Mouse (Mus musculus): ENCODE results near the gene Mfap2. TPM values are rescaled to one million over a fixed set of nuclear protein-coding genes. Genes with fewer than 3 reads are reported as not detected.

The Mfap2 gene
- polyA plus RNA-seq, 1 experiment from 2014 or later = 263 TPM

DNA sequence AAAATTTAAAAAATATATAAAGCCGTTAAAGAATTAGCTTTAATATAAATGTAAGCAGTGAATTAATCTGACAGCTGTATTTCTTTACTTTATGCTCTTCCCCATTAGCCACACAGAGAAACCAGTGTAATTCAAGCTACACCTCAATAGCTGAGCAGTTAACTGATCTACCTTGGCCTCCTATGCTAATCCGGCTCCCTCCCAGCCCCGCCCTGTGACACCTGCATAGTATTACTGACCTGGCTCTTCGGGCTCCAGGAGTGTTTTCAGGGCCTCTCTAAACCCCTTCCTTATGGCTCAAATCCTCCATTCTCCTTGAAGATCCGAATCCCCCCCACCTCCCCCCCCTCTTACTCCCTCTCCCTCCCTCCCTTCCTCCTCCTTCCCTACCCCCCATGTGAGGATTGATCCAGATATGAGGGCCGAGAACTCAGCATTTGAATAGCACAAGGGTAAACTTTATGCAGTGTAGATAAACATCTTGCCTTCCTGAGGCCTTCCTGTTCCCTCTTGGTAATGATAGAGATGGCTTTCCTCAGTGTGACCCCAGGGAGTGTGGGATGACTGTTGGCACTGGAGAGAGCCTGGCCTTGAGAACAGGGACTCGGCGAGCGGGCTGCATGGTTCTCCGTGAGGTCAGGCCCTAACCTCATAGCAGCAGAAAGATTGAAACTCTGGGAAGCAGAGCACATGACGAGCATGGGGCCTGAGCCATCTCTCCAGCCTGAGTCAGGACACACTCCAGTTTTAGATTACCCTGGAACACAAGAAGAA, 42.6 kb upstream of the Mfap2 start:
- H3K4me2 ChIP-seq (ENCODE audit: low read depth, low read length, severe bottlenecking) = no peak overlapping the region
- no peak overlapping the region for H3K9ac ChIP-seq (ENCODE audit: low read length)
- peaks cover 6% of the 10 kb centered on the region; the same call in 1 of the 2 replicates for H3K4me1 ChIP-seq (replicated peaks; ENCODE audit: control insufficient read depth, insufficient read depth, low read length)
- no peak for ATAC-seq (replicated peaks; ENCODE audit: low FRiP score)
- peaks cover 6% of the 10 kb centered on the region for H3K36me3 ChIP-seq (ENCODE audit: control insufficient read depth, insufficient read depth, low read length)
- no peak overlapping the region for H3K27ac ChIP-seq (ENCODE audit: low read depth, low read length)
- whole genome bisulfite sequencing = 86% methylated on average over 11 of the region's 11 CpGs
- H3K27me3 ChIP-seq (ENCODE audit: control insufficient read depth, insufficient read depth, low read length) = no peaks in the 10 kb centered on the region
- H3K9me3 ChIP-seq (ENCODE audit: control insufficient read depth, low read length) = no peaks in the 10 kb centered on the region
- DNase-seq (ENCODE audit: low spot score) = no peak
- H3K4me3 ChIP-seq (ENCODE audit: low read depth, low read length) = no peak overlapping the region

DNA sequence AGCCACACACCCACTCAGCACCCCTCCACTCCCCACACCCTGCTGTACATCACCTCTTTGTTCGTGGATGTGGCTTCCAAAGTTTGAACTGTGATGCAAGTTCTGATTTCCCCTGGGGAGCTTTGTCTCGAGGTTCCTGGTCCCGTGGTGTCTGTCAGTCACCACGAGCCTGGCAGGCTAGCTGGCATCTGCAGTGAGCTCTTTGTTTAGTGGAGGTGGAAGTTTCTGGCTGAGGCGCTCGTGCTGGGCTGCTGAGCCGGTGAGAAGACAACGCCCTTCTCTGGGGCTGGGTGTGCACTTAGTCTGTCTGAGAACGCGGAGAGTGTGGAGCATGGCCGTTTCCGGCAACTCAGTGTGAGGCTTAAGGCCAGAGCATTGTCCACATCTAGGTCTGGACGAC, 38.5 kb upstream of the Mfap2 start:
- H3K27me3 ChIP-seq (ENCODE audit: control insufficient read depth, insufficient read depth, low read length) = no peaks in the 10 kb centered on the region
- no peak overlapping the region for H3K9ac ChIP-seq (ENCODE audit: low read length)
- 93% methylated on average over 13 of the region's 13 CpGs for WGBS
- ATAC-seq (replicated peaks; ENCODE audit: low FRiP score) = no peak
- no peak overlapping the region for H3K4me3 ChIP-seq (ENCODE audit: low read depth, low read length)
- no peaks in the 10 kb centered on the region for H3K9me3 ChIP-seq (ENCODE audit: control insufficient read depth, low read length)
- H3K4me1 ChIP-seq (replicated peaks; ENCODE audit: control insufficient read depth, insufficient read depth, low read length) = no peaks in the 10 kb centered on the region
- no peak for DNase-seq (ENCODE audit: low spot score)
- peaks cover 6% of the 10 kb centered on the region for H3K36me3 ChIP-seq (ENCODE audit: control insufficient read depth, insufficient read depth, low read length)
- H3K27ac ChIP-seq (ENCODE audit: low read depth, low read length) = no peak overlapping the region
- no peak overlapping the region for H3K4me2 ChIP-seq (ENCODE audit: low read depth, low read length, severe bottlenecking)

DNA sequence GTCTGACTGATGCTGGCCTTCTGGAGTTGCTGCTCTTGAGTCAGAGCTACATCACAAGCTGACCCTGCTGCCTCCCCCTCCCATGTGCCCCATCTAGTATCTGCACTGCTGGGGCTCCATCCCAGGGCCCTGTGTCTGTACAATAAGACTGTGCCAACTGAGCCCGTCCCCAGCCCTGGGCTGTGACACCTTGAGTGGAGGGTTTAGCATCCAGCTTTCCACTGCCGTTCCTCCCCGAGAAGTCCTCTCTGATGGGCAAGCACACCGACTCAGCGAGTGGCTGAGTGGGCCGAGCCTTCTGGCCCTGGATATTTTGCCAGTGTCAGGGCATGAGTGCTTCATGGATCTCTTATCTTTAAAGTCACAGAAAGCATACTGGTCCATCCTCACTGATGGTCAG, 35.8 kb upstream of the Mfap2 start:
- Histone ChIP-seq H3K4me2 (ENCODE audit: low read depth, low read length, severe bottlenecking) (no peak overlapping the region), H3K27ac (ENCODE audit: low read depth, low read length) (no peak overlapping the region), H3K9ac (ENCODE audit: low read length) (no peak overlapping the region), H3K36me3 (ENCODE audit: control insufficient read depth, insufficient read depth, low read length) (peaks cover 6% of the 10 kb centered on the region), H3K9me3 (ENCODE audit: control insufficient read depth, low read length) (no peaks in the 10 kb centered on the region), H3K4me3 (ENCODE audit: low read depth, low read length) (no peak overlapping the region), H3K4me1 (replicated peaks; ENCODE audit: control insufficient read depth, insufficient read depth, low read length) (no peaks in the 10 kb centered on the region), H3K27me3 (ENCODE audit: control insufficient read depth, insufficient read depth, low read length) (no peaks in the 10 kb centered on the region)
- ATAC-seq (replicated peaks; ENCODE audit: low FRiP score) = no peak
- WGBS = 93% methylated on average over 6 of the region's 6 CpGs
- DNase-seq (ENCODE audit: low spot score) = no peak

DNA sequence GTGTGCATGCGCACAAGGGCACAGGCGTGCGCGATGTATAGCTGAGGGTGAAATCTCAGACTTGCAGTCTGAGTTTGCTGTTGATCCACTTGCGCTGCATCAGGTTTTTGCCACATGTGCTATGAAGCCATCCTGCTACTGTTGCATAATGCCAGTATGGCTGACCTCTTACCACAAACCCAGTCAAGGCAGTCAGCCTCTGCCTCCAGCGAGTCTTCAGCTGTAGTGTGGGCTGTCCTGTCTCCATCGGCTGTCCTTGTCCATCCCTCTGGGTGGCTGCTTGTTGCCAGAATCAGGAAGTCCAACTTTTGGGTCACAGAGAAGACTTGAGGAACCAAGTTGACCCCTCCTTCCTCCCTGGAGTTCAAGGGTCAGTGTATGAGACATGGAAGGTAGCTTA, 34.9 kb upstream of the Mfap2 start:
- ATAC-seq (replicated peaks; ENCODE audit: low FRiP score) = no peak
- H3K27me3 ChIP-seq (ENCODE audit: control insufficient read depth, insufficient read depth, low read length) = no peaks in the 10 kb centered on the region
- no peak overlapping the region for H3K9ac ChIP-seq (ENCODE audit: low read length)
- H3K4me1 ChIP-seq (replicated peaks; ENCODE audit: control insufficient read depth, insufficient read depth, low read length) = no peaks in the 10 kb centered on the region
- WGBS = 94% methylated on average over 7 of the region's 7 CpGs
- no peak overlapping the region for H3K4me3 ChIP-seq (ENCODE audit: low read depth, low read length)
- H3K9me3 ChIP-seq (ENCODE audit: control insufficient read depth, low read length) = no peaks in the 10 kb centered on the region
- no peak for DNase-seq (ENCODE audit: low spot score)
- H3K36me3 ChIP-seq (ENCODE audit: control insufficient read depth, insufficient read depth, low read length) = peaks cover 10% of the 10 kb centered on the region
- no peak overlapping the region for H3K27ac ChIP-seq (ENCODE audit: low read depth, low read length)
- H3K4me2 ChIP-seq (ENCODE audit: low read depth, low read length, severe bottlenecking) = no peak overlapping the region

DNA sequence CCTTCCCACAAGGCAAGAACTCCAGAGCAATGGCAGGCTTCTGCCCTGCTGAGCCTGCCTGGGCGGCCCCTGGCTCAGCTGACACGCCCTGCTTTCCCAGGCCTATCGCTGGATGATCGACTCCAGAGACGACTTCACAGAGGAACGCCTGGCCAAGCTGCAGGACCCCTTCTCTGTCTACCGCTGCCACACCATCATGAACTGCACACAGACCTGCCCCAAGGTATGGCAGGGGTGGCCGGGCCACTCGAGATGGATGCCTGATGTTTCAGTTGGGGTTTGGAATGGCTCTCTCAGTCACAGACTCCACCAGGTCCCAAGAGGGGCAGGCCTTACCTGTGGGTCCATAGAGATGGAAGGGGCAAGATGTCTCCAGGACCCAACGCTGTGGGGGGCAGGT, 32.9 kb upstream of the Mfap2 start:
- DNase-seq (ENCODE audit: low spot score) (no peak), ATAC-seq (replicated peaks; ENCODE audit: low FRiP score) (no peak)
- 88% methylated on average over 10 of the region's 10 CpGs for WGBS
- Histone ChIP-seq H3K27ac (ENCODE audit: low read depth, low read length) (no peak overlapping the region), H3K4me1 (replicated peaks; ENCODE audit: control insufficient read depth, insufficient read depth, low read length) (no peaks in the 10 kb centered on the region), H3K9ac (ENCODE audit: low read length) (no peak overlapping the region), H3K9me3 (ENCODE audit: control insufficient read depth, low read length) (no peaks in the 10 kb centered on the region; the same call in 1 of the 2 replicates), H3K36me3 (ENCODE audit: control insufficient read depth, insufficient read depth, low read length) (peaks cover 4% of the 10 kb centered on the region; the same call in 1 of the 2 replicates), H3K27me3 (ENCODE audit: control insufficient read depth, insufficient read depth, low read length) (no peaks in the 10 kb centered on the region), H3K4me3 (ENCODE audit: low read depth, low read length) (no peak overlapping the region), H3K4me2 (ENCODE audit: low read depth, low read length, severe bottlenecking) (no peak overlapping the region)

DNA sequence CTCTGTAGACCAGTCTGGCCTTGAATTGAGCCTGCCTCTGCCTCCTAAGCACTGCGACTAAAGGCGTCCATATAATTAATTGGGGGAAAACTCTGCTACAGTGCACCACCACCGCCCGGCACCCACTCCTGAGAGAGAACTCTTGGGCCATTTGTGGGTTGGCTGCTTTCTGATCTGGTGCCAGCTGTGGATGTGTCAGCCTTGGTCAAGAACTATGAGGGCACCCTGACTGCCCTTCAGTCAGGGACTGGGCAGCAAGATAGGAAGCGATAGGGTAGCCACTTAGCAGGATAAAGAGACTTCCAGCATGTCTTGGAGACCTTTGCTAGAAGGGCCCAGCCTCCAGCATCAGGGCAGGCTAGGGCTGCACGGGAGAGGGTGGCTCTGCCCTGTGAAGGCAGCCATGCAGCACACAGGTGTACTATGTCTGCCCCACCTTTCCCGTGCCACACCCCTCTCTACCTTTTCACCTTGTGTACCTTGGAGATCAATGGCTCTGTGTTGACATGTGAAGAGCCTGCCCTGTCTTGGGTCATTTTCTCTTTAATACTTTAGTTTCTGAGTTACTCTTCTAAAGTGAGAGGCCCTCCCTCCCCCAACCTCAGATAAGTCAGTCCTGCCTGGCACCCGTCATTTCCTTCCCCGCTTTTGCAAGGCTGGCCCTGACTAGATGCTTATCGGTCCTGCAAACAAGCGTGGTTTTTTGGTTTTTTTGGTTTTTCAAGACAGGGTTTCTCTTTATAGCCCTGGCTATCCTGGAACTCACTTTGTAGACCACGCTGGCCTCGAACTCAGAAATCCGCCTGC, 32.1 kb upstream of the Mfap2 start:
- Histone ChIP-seq H3K4me1 (replicated peaks; ENCODE audit: control insufficient read depth, insufficient read depth, low read length) (no peaks in the 10 kb centered on the region), H3K9me3 (ENCODE audit: control insufficient read depth, low read length) (no peaks in the 10 kb centered on the region; the same call in 1 of the 2 replicates), H3K9ac (ENCODE audit: low read length) (no peak overlapping the region), H3K36me3 (ENCODE audit: control insufficient read depth, insufficient read depth, low read length) (peaks cover 4% of the 10 kb centered on the region; the same call in 1 of the 2 replicates), H3K4me3 (ENCODE audit: low read depth, low read length) (no peak overlapping the region), H3K27ac (ENCODE audit: low read depth, low read length) (no peak overlapping the region), H3K27me3 (ENCODE audit: control insufficient read depth, insufficient read depth, low read length) (no peaks in the 10 kb centered on the region), H3K4me2 (ENCODE audit: low read depth, low read length, severe bottlenecking) (no peak overlapping the region)
- ATAC-seq (replicated peaks; ENCODE audit: low FRiP score) = no peak
- DNase-seq (ENCODE audit: low spot score) = no peak
- WGBS = 97% methylated on average over 14 of the region's 14 CpGs

DNA sequence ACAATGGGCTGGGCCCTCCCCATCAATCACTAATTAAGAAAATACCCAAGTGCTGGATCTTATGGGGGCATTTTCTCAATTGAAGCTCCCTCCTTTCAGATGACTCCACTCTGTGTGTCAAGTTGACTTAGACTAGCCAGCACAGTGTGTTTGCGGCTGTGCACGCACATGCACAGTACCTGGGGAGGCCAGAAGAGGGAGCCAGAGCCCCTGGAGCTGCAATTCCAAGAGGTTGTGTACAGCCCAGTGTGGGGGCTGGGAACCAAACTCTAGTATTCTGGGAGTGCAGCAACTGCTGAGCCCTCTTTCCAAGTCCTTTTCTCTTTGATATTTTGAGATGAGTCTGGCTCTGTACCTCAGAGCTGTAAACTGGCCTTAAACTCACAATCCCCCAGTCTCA, 28.6 kb upstream of the Mfap2 start:
- Histone ChIP-seq H3K9ac (ENCODE audit: low read length) (no peak overlapping the region), H3K9me3 (ENCODE audit: control insufficient read depth, low read length) (no peaks in the 10 kb centered on the region; the same call in 1 of the 2 replicates), H3K27ac (ENCODE audit: low read depth, low read length) (no peak overlapping the region), H3K27me3 (ENCODE audit: control insufficient read depth, insufficient read depth, low read length) (no peaks in the 10 kb centered on the region), H3K4me2 (ENCODE audit: low read depth, low read length, severe bottlenecking) (no peak overlapping the region), H3K4me3 (ENCODE audit: low read depth, low read length) (no peak overlapping the region), H3K36me3 (ENCODE audit: control insufficient read depth, insufficient read depth, low read length) (peaks cover 4% of the 10 kb centered on the region; the same call in 1 of the 2 replicates), H3K4me1 (replicated peaks; ENCODE audit: control insufficient read depth, insufficient read depth, low read length) (0 out of 2 replicates have a peak, but pooled peaks cover 2% of the 10 kb centered on the region)
- WGBS = 88% methylated on average over 2 of the region's 2 CpGs
- no peak for DNase-seq (ENCODE audit: low spot score)
- ATAC-seq (replicated peaks; ENCODE audit: low FRiP score) = no peak

DNA sequence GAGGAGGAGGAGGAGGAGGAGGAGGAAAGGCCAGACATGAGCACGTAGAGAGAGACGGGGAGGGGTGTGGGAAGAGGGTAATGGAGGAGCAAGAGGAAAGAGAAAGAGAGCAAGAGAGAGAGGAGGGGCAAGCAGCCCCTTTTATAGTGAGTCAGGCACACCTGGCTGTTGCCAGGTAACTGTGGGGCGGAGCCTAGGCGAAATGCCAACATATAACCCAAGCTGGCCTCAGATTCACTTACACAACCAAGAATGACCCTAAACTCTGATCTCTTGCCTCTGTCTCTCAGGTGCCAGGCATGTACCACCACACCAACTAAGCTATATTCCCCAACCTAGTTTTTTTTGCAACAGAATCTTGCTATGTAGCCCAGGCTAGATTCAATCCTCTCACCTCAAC, 27.4 kb upstream of the Mfap2 start:
- H3K27ac ChIP-seq (ENCODE audit: low read depth, low read length) = no peak overlapping the region
- H3K36me3 ChIP-seq (ENCODE audit: control insufficient read depth, insufficient read depth, low read length) = peaks cover 4% of the 10 kb centered on the region; the same call in 1 of the 2 replicates
- H3K9ac ChIP-seq (ENCODE audit: low read length) = no peak overlapping the region
- no peak overlapping the region for H3K4me3 ChIP-seq (ENCODE audit: low read depth, low read length)
- 0 out of 2 replicates have a peak, but pooled peaks cover 3% of the 10 kb centered on the region for H3K4me1 ChIP-seq (replicated peaks; ENCODE audit: control insufficient read depth, insufficient read depth, low read length)
- DNase-seq (ENCODE audit: low spot score) (no peak), ATAC-seq (replicated peaks; ENCODE audit: low FRiP score) (no peak)
- no peak overlapping the region for H3K4me2 ChIP-seq (ENCODE audit: low read depth, low read length, severe bottlenecking)
- 69% methylated on average over 4 of the region's 4 CpGs for WGBS
- no peaks in the 10 kb centered on the region; the same call in 1 of the 2 replicates for H3K9me3 ChIP-seq (ENCODE audit: control insufficient read depth, low read length)
- no peaks in the 10 kb centered on the region for H3K27me3 ChIP-seq (ENCODE audit: control insufficient read depth, insufficient read depth, low read length)

Data from forebrain, embryonic 11.5 days (tissue).